Mouse (Mus musculus) lung, postnatal 0 days (tissue): ENCODE measurements around the gene Gpc6.

Experiments
- CTCF ChIP-seq: IDR thresholded peaks from 2 replicates; pipeline ENCODE4 v1.5.1; 2016; ENCODE audit warnings: antibody characterized with exemption, mild to moderate bottlenecking
- EP300 ChIP-seq: IDR thresholded peaks from 2 replicates; pipeline ENCODE4 v1.6.1; 2016; ENCODE audit warnings: antibody characterized with exemption, mild to moderate bottlenecking, control low read depth

- TF ChIP-seq CTCF (no peak), EP300 (0 out of 2 replicates have a peak, but pooled peaks have one; percentile 18)
Measured at GRCm38 (mm10) chr14:117157426-117157825, 232.3 kb downstream of the Gpc6 start.
